In the genomic region with DNA sequence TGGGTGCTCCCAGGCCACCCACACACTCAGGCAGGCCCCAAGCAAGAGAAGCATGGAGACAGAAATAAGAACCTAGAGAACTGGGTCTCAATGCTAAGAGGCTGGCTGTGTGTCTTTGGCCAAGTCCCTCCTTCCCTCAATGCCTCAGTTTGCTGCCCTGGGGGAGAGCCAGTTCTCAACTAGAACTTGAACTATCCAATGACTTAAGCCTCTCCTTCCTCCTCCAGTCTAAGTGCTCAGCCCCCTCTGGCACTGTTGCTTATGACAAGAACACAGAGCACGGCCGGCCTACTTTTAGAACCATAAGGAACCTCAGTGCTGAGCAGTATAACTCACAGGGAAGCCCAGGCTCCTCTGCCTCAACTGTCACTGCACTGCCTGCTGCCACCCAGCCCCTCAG, we compare ENCODE assay signal across 17 mouse cellular contexts. TPM values are rescaled to one million over a fixed set of nuclear protein-coding genes. Genes with fewer than 3 reads are reported as not detected.
"Had no signal": no experiment of that assay in that cellular context is flagged by ENCODE, and none has a peak within 500 bp of the region (broad histone marks: within the 10 kb centered on the region; RNA-seq: fewer than 3 reads in every experiment).

No protein-coding gene starts in this region.

- H3K36me3 ChIP-seq: midbrain, embryonic 13.5 days had no signal

- H3K27me3 ChIP-seq: kidney, embryonic 15.5 days; limb, embryonic 15.5 days; midbrain, embryonic 13.5 days had no signal

- H3K27ac ChIP-seq: kidney, embryonic 15.5 days; limb, embryonic 12.5 days; limb, embryonic 15.5 days; liver, embryonic 14.5 days; macrophage; midbrain, embryonic 13.5 days had no signal

- H3K4me3 ChIP-seq: kidney, embryonic 15.5 days; limb, embryonic 12.5 days; limb, embryonic 15.5 days; midbrain, embryonic 13.5 days had no signal

- DNase-seq: kidney, adult 18-20 months; kidney, postnatal 4 days; left cerebral cortex, postnatal 4 days; liver, postnatal 0 days; lung, embryonic 14.5 days; thymus, adult 18-20 months; thymus, postnatal 36 days had no signal

- ATAC-seq: intestine, embryonic 16.5 days; liver, postnatal 0 days; midbrain, embryonic 13.5 days; midbrain, embryonic 16.5 days had no signal

- H3K4me2 ChIP-seq: kidney, embryonic 15.5 days; limb, embryonic 12.5 days; limb, embryonic 15.5 days; liver, embryonic 11.5 days; lung, embryonic 14.5 days; midbrain, embryonic 13.5 days had no signal

- H3K9ac ChIP-seq: kidney, embryonic 15.5 days; limb, embryonic 12.5 days; limb, embryonic 15.5 days; liver, embryonic 14.5 days; liver, postnatal 0 days; lung, embryonic 14.5 days; midbrain, embryonic 13.5 days had no signal

- H3K9me3 ChIP-seq: kidney, embryonic 15.5 days; limb, embryonic 12.5 days; limb, embryonic 15.5 days; midbrain, embryonic 13.5 days had no signal

RNA-seq across cellular contexts. Expression of gene Adamts8, which starts 28.1 kb away (rescaled TPM):
- total RNA-seq: megakaryocyte, adult 5-6 weeks had no signal
- polyA plus RNA-seq: macrophage had no signal
